Mouse (Mus musculus) layer of hippocampus, adult 2 months (tissue): Measurements from ENCODE around the gene Cblb. TPM values are rescaled to one million over a fixed set of nuclear protein-coding genes. Genes with fewer than 3 reads are reported as not detected.
A peak's percentile ranks its signal among the peaks of the same experiment; 100 is the strongest.

Experiments used
- DNase-seq, 2 experiments: peaks; one replicate each; pipeline ENCODE4 v3.0.0; 2022; ENCODE audit warnings: low spot score in 2 of 2
- H3K27ac ChIP-seq: fragments of 200-600 bp; 2 replicates; pipeline ENCODE4 v1.8.1; 2022
- H3K4me3 ChIP-seq: fragments of 200-600 bp; 2 replicates; pipeline ENCODE4 v1.8.1; 2022; ENCODE audit warnings: mild to moderate bottlenecking
- CTCF ChIP-seq: fragments of 200-600 bp; conservative IDR thresholded peaks from 2 replicates; pipeline ENCODE4 v1.8.1; 2022; ENCODE audit warnings: antibody characterized with exemption, mild to moderate bottlenecking, moderate library complexity
- total RNA-seq, 2 experiments: library from RNA; stranded (reverse); gene quantifications; 2 replicates each; pipeline ENCODE4 v1.2.3; 2021

The Cblb gene
- total RNA-seq, 2 experiments from 2014 or later = 38.6 to 40.0 TPM

- Histone ChIP-seq H3K4me3 (no peak overlapping the region), H3K27ac (no peak overlapping the region)
- no peak for TF ChIP-seq CTCF
- DNase-seq = no peak
Observed at GRCm38 (mm10) chr16:52027326-52027725, 3.7 kb upstream of the Cblb start.

GRCm38 (mm10) chr16:52029001-52029400, 2.0 kb upstream of the Cblb start:
- DNase-seq = peak; percentile 50 to 63
- Histone ChIP-seq H3K4me3 (no peak overlapping the region), H3K27ac (0 out of 2 replicates have a peak overlapping the region, but pooled peaks have one; percentile 5)
- TF ChIP-seq CTCF = peak; percentile 34; the same call in 1 of the 2 replicates

GRCm38 (mm10) chr16:52031712-52032251, 757 bp downstream of the Cblb start:
- Histone ChIP-seq H3K27ac (peak overlapping the region; percentile 97), H3K4me3 (peak overlapping the region; percentile 72)
- TF ChIP-seq CTCF = no peak
- peak; percentile 77 to 82 for DNase-seq

- TF ChIP-seq CTCF = no peak
- Histone ChIP-seq H3K4me3 (peak overlapping the region; percentile 72), H3K27ac (peak overlapping the region; percentile 97)
- no peak for DNase-seq
Observed at GRCm38 (mm10) chr16:52032376-52033330, 1.6 kb downstream of the Cblb start.

GRCm38 (mm10) chr16:52033381-52034315, 2.6 kb downstream of the Cblb start:
- no peak for TF ChIP-seq CTCF
- Histone ChIP-seq H3K4me3 (peak overlapping the region; percentile 72), H3K27ac (no peak overlapping the region)
- DNase-seq = no peak

GRCm38 (mm10) chr16:52034356-52034755, 3.3 kb downstream of the Cblb start:
- DNase-seq = no peak
- Histone ChIP-seq H3K4me3 (peak overlapping the region; percentile 38), H3K27ac (no peak overlapping the region)
- TF ChIP-seq CTCF = no peak

GRCm38 (mm10) chr16:52036295-52036694, 5.3 kb downstream of the Cblb start:
- Histone ChIP-seq H3K4me3 (no peak overlapping the region; the same call in 1 of the 2 replicates), H3K27ac (no peak overlapping the region)
- no peak for TF ChIP-seq CTCF
- DNase-seq = no peak

- TF ChIP-seq CTCF = no peak
- Histone ChIP-seq H3K4me3 (no peak overlapping the region), H3K27ac (no peak overlapping the region)
- no peak for DNase-seq
Observed at GRCm38 (mm10) chr16:52038283-52038682, 7.3 kb downstream of the Cblb start.

- DNase-seq = no peak
- H3K27ac ChIP-seq = no peak overlapping the region
- H3K4me3 ChIP-seq = no peak overlapping the region
- no peak for TF ChIP-seq CTCF
Observed at GRCm38 (mm10) chr16:52038821-52039220, 7.8 kb downstream of the Cblb start.

- Histone ChIP-seq H3K4me3 (no peak overlapping the region), H3K27ac (no peak overlapping the region)
- no peak for TF ChIP-seq CTCF
- no peak for DNase-seq
Observed at GRCm38 (mm10) chr16:52040937-52041336, 9.9 kb downstream of the Cblb start.

GRCm38 (mm10) chr16:52042667-52043379, 11.8 kb downstream of the Cblb start:
- DNase-seq = no peak

More at GRCm38 (mm10) chr16:52042667-52043379, 11.8 kb downstream of the Cblb start:
- Histone ChIP-seq H3K27ac (no peak overlapping the region), H3K4me3 (no peak overlapping the region)
- TF ChIP-seq CTCF = no peak
